Mouse (Mus musculus) lung, embryonic 15.5 days (tissue): ENCODE measurements around the gene Bmp2k. TPM values are rescaled to one million over a fixed set of nuclear protein-coding genes. Genes with fewer than 3 reads are reported as not detected.
"Not testable (repeated sequence)": the region's sequence is repeated elsewhere in the genome, so short reads cannot be mapped to it uniquely, and the experiment has no call there.

Experiments
- ATAC-seq: fragments of 200-750 bp; cut with Nextera tagmentation; 2 replicates; pipeline ENCODE4 v1.8.0; 2017; ENCODE audit warnings: moderate number of reproducible peaks, borderline replicate concordance; ENCODE audit not compliant: low FRiP score, low TSS enrichment; ENCODE audit errors: extremely low read depth
- H3K27ac ChIP-seq: fragments of 300-500 bp; sonication (generic); 2 replicates; pipeline ENCODE4 v1.5.1; 2015; ENCODE audit warnings: moderate library complexity, mild to moderate bottlenecking, inconsistent platforms
- H3K27me3 ChIP-seq: fragments of 300-500 bp; sonication (generic); 2 replicates; pipeline ENCODE4 v1.6.1; 2015; ENCODE audit warnings: inconsistent platforms
- H3K36me3 ChIP-seq: fragments of 300-500 bp; sonication (generic); 2 replicates; pipeline ENCODE4 v1.6.1; 2015; ENCODE audit warnings: inconsistent platforms
- H3K4me1 ChIP-seq: fragments of 300-500 bp; sonication (generic); 2 replicates; pipeline ENCODE4 v1.6.1; 2015; ENCODE audit warnings: inconsistent platforms
- H3K4me2 ChIP-seq: fragments of 300-500 bp; sonication (generic); 2 replicates; pipeline ENCODE4 v1.6.1; 2015; ENCODE audit warnings: inconsistent platforms, mild to moderate bottlenecking, moderate library complexity
- H3K4me3 ChIP-seq: fragments of 300-500 bp; sonication (generic); 2 replicates; pipeline ENCODE4 v1.5.1; 2015; ENCODE audit warnings: mild to moderate bottlenecking, inconsistent platforms
- H3K9ac ChIP-seq: fragments of 300-500 bp; sonication (generic); 2 replicates; pipeline ENCODE4 v1.6.1; 2015; ENCODE audit warnings: inconsistent platforms
- H3K9me3 ChIP-seq: fragments of 300-500 bp; sonication (generic); 2 replicates; pipeline ENCODE4 v1.6.1; 2016; ENCODE audit warnings: inconsistent platforms
- WGBS: fragments of 180-500 bp; shearing (Covaris S2); methylation state at CpG from one replicate; pipeline ENCODE4 v1.1.7; 2015; 5-methylcytosine and 5-hydroxymethylcytosine counted together
- polyA plus RNA-seq: library from polyadenylated mRNA; unstranded; fragments of >200 nt; fragmentation: Nextera tagmentation; extraction: Ambion mirVana; gene quantifications from 2 replicates; pipeline ENCODE4 v1.2.1, GENCODE M21; 2015

Bmp2k gene
- polyA plus RNA-seq, 1 experiment from 2014 or later, result 11.2 TPM

DNA sequence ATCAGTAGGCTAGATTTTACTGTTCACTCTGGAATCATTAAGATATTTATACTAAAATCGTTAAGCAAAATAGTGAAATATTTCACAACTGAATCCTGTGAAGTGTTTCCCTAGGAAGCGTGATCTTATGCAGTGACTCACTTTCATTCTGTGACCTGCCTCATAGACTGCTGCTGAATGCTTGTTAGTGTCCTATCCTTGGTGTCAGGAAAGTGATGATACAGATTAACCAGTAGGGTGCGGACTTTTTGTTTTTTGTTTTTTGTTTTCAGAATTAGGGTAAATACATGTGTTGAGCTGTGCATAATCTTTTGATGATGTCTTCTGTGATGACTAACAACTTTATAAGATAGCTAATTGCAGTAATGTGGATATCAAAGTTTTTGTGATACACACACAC is 9.4 kb downstream of the Bmp2k start:
- no peak overlapping the region for H3K27ac ChIP-seq
- no peaks in the 10 kb centered on the region for H3K36me3 ChIP-seq
- no peaks in the 10 kb centered on the region for H3K27me3 ChIP-seq
- peaks cover 7% of the 10 kb centered on the region; the same call in 1 of the 2 replicates for H3K4me1 ChIP-seq
- H3K4me2 ChIP-seq, result no peak overlapping the region
- no peaks in the 10 kb centered on the region for H3K9me3 ChIP-seq
- H3K9ac ChIP-seq, result no peak overlapping the region
- 95% methylated on average over 3 of the region's 3 CpGs for WGBS
- no peak for ATAC-seq
- H3K4me3 ChIP-seq, result no peak overlapping the region

GRCm38 (mm10) chr5:97007496-97007895 is 10.0 kb downstream of the Bmp2k start:
- Histone ChIP-seq H3K4me1 (peaks cover 7% of the 10 kb centered on the region; the same call in 1 of the 2 replicates), H3K4me2 (no peak overlapping the region), H3K9ac (no peak overlapping the region), H3K27me3 (no peaks in the 10 kb centered on the region), H3K9me3 (no peaks in the 10 kb centered on the region), H3K36me3 (no peaks in the 10 kb centered on the region), H3K4me3 (no peak overlapping the region), H3K27ac (no peak overlapping the region)
- 68% methylated on average over 3 of the region's 3 CpGs for WGBS
- no peak for ATAC-seq

DNA sequence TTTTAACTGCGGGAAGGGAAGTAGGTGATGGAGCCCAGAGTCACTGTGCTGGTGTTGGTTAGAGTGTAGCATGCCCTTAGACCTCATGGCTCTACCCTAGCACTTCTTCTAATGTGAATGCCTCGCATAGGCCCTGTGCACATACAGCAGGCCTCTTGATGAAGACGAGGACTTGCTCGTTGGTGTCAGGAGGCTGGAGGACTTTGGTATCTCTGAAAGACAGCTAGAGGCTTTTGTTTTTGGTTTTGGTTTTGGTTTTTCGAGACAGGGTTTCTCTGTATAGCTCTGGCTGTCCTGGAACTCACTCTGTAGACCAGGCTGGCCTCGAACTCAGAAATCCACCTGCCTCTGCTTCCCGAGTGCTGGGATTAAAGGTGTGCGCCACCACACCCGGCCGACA is 11.7 kb downstream of the Bmp2k start:
- 83% methylated on average over 10 of the region's 10 CpGs for WGBS
- not testable (repeated sequence) for H3K27ac ChIP-seq, H3K4me3 ChIP-seq, H3K4me1 ChIP-seq, H3K9ac ChIP-seq, H3K9me3 ChIP-seq, H3K36me3 ChIP-seq, H3K4me2 ChIP-seq, H3K27me3 ChIP-seq, ATAC-seq

GRCm38 (mm10) chr5:97009601-97010335 is 12.3 kb downstream of the Bmp2k start:
- 81% methylated on average over 11 of the region's 11 CpGs for WGBS
- Histone ChIP-seq H3K4me2 (no peak overlapping the region), H3K9me3 (no peaks in the 10 kb centered on the region), H3K27ac (no peak overlapping the region), H3K4me3 (no peak overlapping the region), H3K36me3 (no peaks in the 10 kb centered on the region), H3K4me1 (peaks cover 1% of the 10 kb centered on the region; the same call in 1 of the 2 replicates), H3K27me3 (no peaks in the 10 kb centered on the region), H3K9ac (no peak overlapping the region)
- ATAC-seq, result no peak

- Histone ChIP-seq H3K27ac (no peak overlapping the region), H3K4me2 (no peak overlapping the region), H3K9ac (no peak overlapping the region), H3K4me3 (no peak overlapping the region), H3K36me3 (no peaks in the 10 kb centered on the region), H3K27me3 (no peaks in the 10 kb centered on the region), H3K4me1 (no peaks in the 10 kb centered on the region), H3K9me3 (no peaks in the 10 kb centered on the region)
- WGBS, result 81% methylated on average over 11 of the region's 11 CpGs
- no peak for ATAC-seq
Observed at GRCm38 (mm10) chr5:97015781-97016508, 18.5 kb downstream of the Bmp2k start.

- Histone ChIP-seq H3K4me2 (no peak overlapping the region), H3K36me3 (no peaks in the 10 kb centered on the region), H3K4me3 (no peak overlapping the region), H3K27ac (no peak overlapping the region), H3K4me1 (no peaks in the 10 kb centered on the region), H3K9me3 (no peaks in the 10 kb centered on the region), H3K27me3 (no peaks in the 10 kb centered on the region), H3K9ac (no peak overlapping the region)
- 76% methylated on average over 9 of the region's 9 CpGs for WGBS
- ATAC-seq, result no peak
Observed at GRCm38 (mm10) chr5:97016842-97017577, 19.5 kb downstream of the Bmp2k start.

DNA sequence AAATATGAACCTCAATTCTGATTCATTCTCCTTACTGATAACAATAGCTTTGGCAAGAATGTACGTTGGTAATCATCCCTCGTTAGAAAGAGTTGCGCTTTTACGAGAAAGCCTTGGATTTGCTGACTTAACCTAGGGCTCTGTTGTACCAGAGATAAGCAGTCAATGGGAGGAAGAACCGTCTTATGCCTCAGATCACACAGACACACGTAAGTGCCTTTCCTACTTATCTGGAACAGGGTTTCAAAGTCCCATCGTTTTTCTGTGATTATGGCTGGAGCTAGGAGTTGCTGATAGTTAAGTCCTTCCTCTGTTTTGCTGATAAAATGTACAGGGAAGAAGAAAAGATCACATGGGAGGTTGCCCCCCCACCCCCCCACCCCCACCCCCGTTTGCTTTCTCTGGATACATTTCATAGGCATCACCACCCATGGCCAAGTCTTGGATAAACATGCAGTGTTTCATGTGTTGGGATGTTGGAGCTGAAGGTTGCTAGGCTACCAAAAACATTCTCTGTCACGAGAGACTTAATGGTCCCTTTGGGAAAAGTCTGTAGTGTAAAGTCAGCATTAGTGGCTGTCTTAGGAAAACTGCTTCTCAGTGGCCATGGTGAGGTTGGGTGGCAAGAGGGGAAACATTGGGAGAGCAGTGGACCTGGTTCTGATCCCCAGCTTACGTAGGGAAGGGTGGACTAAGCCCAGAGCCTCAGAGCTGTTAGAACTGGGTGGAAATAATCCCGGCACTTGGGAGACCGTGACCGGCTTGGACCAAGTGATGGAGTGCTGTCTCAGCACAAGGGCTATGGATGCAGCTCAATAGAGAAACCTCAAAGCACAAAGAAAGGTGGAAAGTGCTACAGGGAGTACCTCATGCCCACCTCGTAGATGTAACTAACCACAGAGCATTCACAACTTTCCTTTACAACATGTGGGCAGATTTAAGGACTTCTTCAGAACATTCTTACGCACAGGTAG is 25.1 kb downstream of the Bmp2k start:
- WGBS, result 58% methylated on average over 15 of the region's 15 CpGs
- ATAC-seq, result no peak
- Histone ChIP-seq H3K9me3 (no peaks in the 10 kb centered on the region), H3K27ac (no peak overlapping the region), H3K4me3 (no peak overlapping the region), H3K36me3 (no peaks in the 10 kb centered on the region), H3K27me3 (no peaks in the 10 kb centered on the region), H3K9ac (no peak overlapping the region), H3K4me2 (no peak overlapping the region), H3K4me1 (no peaks in the 10 kb centered on the region)

DNA sequence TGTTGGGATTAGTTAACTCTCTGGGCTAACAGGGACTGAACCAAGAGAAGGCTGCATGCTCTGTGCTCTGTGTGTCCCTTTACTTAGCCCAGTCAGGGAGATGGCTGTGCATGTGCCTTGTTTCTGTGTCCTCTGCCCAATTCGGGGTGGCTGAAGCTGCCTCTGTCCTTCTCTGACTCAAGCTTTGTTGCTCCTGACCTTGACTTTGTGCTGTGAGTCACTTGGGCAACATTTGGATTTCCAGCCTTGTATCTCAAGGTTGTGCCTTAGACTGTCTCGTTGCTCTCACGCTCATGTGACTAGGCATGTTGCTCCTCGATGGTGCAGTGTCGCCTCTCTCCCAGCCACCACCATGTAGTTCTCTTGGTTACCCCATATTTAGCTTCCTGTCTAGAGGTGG is 27.3 kb downstream of the Bmp2k start:
- H3K4me1 ChIP-seq, result no peaks in the 10 kb centered on the region
- no peak overlapping the region for H3K4me3 ChIP-seq
- no peak overlapping the region for H3K9ac ChIP-seq
- H3K27ac ChIP-seq, result no peak overlapping the region
- 89% methylated on average over 5 of the region's 5 CpGs for WGBS
- no peak overlapping the region for H3K4me2 ChIP-seq
- H3K27me3 ChIP-seq, result no peaks in the 10 kb centered on the region
- no peaks in the 10 kb centered on the region for H3K36me3 ChIP-seq
- no peak for ATAC-seq
- H3K9me3 ChIP-seq, result no peaks in the 10 kb centered on the region

DNA sequence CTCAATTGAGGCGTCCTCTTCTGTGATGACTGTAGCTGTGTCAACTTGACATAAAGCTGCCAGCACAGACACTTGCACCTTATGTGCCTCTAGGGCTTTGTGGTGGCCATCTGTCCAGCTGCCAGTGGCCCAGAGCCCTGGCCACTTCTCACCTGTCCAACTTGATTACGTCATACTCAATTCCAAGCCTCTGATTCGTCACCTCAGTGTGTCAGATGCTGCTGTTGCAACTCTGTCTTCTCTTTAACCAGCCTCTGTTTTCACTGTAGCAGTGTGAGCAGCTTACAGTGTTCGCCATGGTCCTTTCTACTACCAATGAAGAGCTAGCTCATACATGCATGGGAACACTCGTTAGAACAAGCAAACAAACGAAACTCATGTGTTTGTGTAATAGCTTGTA is 28.2 kb downstream of the Bmp2k start:
- no peaks in the 10 kb centered on the region for H3K36me3 ChIP-seq
- no peak overlapping the region for H3K4me2 ChIP-seq
- no peaks in the 10 kb centered on the region for H3K9me3 ChIP-seq
- no peaks in the 10 kb centered on the region for H3K27me3 ChIP-seq
- no peak overlapping the region for H3K27ac ChIP-seq
- no peaks in the 10 kb centered on the region for H3K4me1 ChIP-seq
- H3K9ac ChIP-seq, result no peak overlapping the region
- no peak overlapping the region for H3K4me3 ChIP-seq
- no peak for ATAC-seq
- 83% methylated on average over 6 of the region's 6 CpGs for WGBS

DNA sequence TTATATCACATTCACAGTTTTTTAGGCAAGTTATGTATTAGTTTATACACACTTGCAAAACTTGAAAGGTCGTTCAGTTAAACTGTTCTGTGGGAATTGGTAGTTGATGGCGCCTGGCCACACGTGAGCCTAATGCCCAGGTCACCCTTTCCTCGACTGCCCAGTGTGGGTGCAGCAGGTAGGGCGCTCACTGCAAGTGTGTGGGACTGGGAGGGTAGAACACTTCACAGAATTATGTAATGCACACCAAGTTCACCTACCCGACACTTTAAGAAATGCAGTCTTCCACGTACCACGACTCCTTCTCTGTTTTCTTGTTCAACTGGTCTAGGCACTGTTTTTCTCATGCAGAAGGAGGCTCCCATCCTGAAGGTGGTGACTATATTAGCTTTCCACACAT is 30.5 kb downstream of the Bmp2k start:
- H3K27ac ChIP-seq, result no peak overlapping the region
- peaks cover 5% of the 10 kb centered on the region; the same call in 1 of the 2 replicates for H3K36me3 ChIP-seq
- H3K9ac ChIP-seq, result no peak overlapping the region
- no peaks in the 10 kb centered on the region for H3K4me1 ChIP-seq
- no peaks in the 10 kb centered on the region for H3K27me3 ChIP-seq
- H3K9me3 ChIP-seq, result no peaks in the 10 kb centered on the region
- H3K4me2 ChIP-seq, result no peak overlapping the region
- 77% methylated on average over 8 of the region's 8 CpGs for WGBS
- no peak overlapping the region for H3K4me3 ChIP-seq
- no peak for ATAC-seq

DNA sequence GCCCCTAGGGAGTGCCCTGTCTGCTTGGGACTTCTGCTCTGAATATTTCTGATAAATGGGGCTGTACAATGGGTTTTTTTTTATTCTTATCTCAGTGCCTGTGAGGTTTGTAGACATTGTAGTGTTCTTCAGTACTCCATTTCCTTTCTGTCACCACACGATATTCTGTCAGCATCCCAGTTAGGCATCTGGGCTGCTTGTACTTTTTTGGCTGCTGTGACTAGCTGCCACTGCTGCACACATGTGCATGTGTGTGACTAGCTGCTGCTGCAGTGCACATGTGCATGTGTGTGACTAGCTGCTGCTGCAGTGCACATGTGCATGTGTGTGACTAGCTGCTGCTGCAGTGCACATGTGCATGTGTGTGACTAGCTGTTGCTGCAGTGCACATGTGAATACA is 31.4 kb downstream of the Bmp2k start:
- ATAC-seq, H3K9me3 ChIP-seq: not testable (repeated sequence)
- 46% methylated on average over 1 of the region's 1 CpGs for WGBS

More for the DNA sequence above, 31.4 kb downstream of the Bmp2k start:
- not testable (repeated sequence) for H3K4me3 ChIP-seq, H3K27me3 ChIP-seq, H3K9ac ChIP-seq, H3K4me1 ChIP-seq, H3K4me2 ChIP-seq, H3K27ac ChIP-seq, H3K36me3 ChIP-seq
